18 mouse cellular contexts compared by ENCODE assay signal in the genomic region with DNA sequence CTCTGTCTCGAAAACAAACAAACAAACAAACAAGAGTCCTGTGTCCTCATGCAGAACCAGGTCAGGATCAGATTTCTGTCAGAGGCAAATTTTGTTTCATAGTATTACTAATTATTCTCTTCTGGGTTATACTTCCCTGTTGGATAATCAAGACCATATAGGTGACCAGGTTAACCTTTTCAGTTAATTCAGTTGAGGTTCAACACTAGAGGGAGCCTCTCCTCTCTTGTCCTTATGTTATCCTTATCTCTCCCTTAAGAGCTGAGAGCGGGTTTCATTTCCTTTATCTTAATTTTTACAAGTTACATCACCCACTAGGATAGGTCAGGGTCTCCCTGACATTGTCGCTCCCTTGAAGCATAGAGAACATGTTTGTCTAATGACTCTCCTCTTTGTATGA.
"Had no signal": no experiment of that assay in that cellular context is flagged by ENCODE, and none has a peak within 500 bp of the region (broad histone marks: within the 10 kb centered on the region; RNA-seq: fewer than 3 reads in every experiment).

No protein-coding gene starts in this region.

- H3K4me1 ChIP-seq: limb, embryonic 10.5 days; liver, embryonic 15.5 days; midbrain, embryonic 13.5 days; neural tube, embryonic 13.5 days had no signal

- H3K4me3 ChIP-seq: limb, embryonic 10.5 days; liver, embryonic 15.5 days; midbrain, embryonic 13.5 days; neural tube, embryonic 13.5 days had no signal

- DNase-seq: kidney, adult 9 months; kidney, postnatal 36 days; layer of hippocampus, adult 9-11 months; layer of hippocampus, postnatal 36 days; lung, adult 2 months; lung, postnatal 36 days; retina, postnatal 1 day; right cerebral cortex, postnatal 4 days; spleen, adult 18-20 months; thymus, adult 2 months; thymus, postnatal 25 days had no signal

- H3K4me2 ChIP-seq: liver, embryonic 11.5 days; liver, embryonic 15.5 days; midbrain, embryonic 13.5 days; neural tube, embryonic 13.5 days had no signal

- ATAC-seq: lung, postnatal 0 days; midbrain, embryonic 13.5 days had no signal

- H3K27me3 ChIP-seq: liver, embryonic 15.5 days; midbrain, embryonic 13.5 days; neural tube, embryonic 13.5 days had no signal

- H3K36me3 ChIP-seq: limb, embryonic 10.5 days; liver, embryonic 15.5 days; midbrain, embryonic 13.5 days; neural tube, embryonic 13.5 days had no signal

- H3K27ac ChIP-seq: kidney, postnatal 0 days; limb, embryonic 10.5 days; liver, embryonic 15.5 days; midbrain, embryonic 13.5 days; neural tube, embryonic 13.5 days had no signal

- H3K9ac ChIP-seq: liver, embryonic 15.5 days; midbrain, embryonic 13.5 days; neural tube, embryonic 13.5 days had no signal

- H3K9me3 ChIP-seq: limb, embryonic 10.5 days; liver, embryonic 15.5 days; midbrain, embryonic 13.5 days; neural tube, embryonic 13.5 days had no signal
